Mouse (Mus musculus): Measurements from ENCODE around the gene 4430402I18Rik.

The 4430402I18Rik gene

DNA sequence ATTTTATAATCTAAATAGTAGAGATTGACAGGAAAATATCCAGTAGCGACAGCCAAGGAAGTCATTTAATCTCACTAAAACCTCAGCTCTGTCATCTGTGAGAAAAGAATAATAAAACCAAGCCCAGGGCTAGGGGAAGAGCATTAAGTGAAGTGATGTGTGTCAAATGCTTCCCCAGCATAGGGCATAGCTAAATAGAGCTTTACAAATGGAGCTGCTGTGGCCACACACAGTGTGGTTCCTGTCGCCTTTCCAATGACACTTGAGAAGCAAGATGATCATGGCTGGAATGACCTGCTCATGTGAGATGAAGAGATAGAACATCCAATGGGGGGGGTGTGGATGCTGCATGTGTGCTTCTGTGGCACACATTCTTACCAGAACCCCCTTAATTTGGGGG, 65.5 kb downstream of the 4430402I18Rik start:
- no peak for DNase-seq (ENCODE audit: extremely low read depth, low read depth)

DNA sequence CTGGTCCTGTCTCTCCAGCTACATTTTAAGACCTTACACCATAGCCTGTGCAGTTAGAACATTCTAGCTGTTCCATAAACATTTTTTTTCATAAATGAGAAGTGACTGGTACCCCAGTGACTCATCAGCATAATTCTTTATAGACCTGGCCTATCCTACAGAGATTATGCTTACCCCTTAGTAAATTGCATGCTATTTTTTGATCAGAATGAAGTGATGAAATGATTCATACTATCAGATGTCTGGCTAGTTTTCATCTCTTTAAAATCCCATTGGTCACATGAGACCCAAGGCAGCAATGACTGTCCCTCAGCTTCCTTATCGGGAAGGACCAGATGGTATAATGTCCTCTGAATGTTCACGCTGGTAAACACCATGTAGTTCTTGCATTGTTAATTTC, 66.8 kb downstream of the 4430402I18Rik start:
- DNase-seq (ENCODE audit: extremely low read depth, low read depth): no peak

DNA sequence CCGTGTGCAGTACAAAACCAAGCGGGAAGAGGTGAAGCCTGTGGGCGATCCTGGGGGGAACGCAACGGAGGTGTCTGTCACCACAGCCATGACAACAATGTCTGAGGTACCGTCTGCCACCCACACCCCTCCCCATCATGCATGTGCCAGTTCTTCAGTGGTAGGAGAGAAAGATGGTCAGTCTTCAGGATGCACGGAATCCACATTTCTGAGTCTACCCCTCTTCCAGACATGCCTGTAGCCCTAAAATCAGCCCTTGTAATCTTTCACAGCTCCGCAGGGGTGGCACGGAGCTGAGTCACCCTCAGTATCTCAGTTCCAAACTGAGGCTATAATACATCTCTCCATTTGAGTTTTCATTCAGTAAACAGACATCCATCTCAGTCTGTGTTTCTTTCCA, 70.1 kb downstream of the 4430402I18Rik start:
- no peak for DNase-seq (ENCODE audit: extremely low read depth, low read depth)

DNA sequence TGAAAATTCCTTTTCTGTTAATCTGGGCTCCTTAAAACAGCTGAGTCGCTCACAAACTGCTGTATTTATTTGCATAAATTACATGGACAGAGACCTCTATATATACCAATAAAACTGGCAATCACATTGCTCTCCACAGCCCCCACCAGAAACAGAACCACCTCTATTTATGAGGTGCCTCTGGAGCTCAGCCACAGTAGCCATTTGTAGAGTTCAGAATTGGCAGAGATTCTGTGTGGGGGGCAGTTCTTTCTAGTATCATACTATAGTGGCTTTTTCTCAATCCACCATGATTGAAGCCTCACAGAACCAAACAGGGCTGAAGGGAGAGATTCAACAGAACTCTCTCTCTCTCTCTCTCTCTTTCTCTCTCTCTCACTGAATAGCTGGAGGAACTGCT, 71.0 kb downstream of the 4430402I18Rik start:
- DNase-seq (ENCODE audit: extremely low read depth, low read depth): no peak

DNA sequence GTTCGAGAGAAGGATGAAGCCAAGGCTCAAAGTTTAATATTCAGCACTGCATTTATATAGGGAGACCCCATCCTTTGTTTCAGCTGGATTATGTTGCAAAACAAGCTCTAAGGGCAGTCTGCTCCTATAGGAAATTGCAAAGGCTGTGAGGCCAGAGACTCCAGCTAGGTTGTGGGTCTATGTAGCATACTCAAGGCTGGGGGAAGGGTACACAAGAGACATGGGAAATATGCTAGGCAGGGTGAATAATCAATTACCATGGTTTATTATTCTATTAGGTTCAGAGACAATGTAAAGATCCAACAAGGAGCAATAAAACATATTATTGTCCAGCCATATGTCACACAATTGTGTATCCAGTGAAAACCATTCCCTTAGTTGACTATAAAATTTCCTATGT, 75.7 kb downstream of the 4430402I18Rik start:
- no peak for DNase-seq (ENCODE audit: extremely low read depth, low read depth)

DNA sequence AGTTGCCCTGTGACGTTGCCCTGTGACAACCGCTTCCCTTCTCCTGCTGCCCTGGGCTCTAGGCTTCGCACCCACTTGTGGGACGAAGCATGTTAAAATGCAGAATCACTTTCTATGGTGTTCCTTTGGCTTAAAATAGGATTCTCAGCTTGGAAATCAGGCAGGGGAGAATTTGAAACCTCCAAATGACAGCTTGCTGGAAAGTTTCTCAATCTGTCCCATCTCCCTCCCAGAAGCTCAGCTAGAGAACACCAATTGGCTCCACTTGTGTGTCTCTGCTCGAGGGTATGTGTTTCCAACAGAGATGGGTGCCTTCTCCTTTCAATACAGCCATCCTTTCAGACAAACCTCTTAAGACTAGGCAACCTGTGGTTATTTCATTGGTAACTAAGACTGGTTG, 76.4 kb downstream of the 4430402I18Rik start:
- DNase-seq (ENCODE audit: extremely low read depth, low read depth): no peak

DNA sequence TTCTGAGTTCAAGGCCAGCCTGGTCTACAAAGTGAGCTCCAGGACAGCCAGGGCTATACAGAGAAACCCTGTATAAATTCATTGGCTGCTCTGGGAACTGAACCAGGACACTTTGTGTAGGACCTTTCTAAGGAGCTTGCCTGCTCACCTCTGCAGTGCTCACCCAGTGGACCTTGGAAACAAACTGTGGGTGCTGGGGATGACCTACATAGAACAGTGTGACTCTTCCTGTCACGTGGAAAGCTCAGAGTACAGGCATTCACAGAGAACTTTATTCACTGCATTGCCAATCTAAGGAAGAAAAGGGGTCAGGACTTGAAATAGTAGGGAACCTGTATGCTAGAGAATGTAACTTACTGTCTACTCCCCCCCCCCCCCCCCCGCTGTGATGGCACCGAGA, 78.3 kb downstream of the 4430402I18Rik start:
- no peak for DNase-seq (ENCODE audit: extremely low read depth, low read depth)

DNA sequence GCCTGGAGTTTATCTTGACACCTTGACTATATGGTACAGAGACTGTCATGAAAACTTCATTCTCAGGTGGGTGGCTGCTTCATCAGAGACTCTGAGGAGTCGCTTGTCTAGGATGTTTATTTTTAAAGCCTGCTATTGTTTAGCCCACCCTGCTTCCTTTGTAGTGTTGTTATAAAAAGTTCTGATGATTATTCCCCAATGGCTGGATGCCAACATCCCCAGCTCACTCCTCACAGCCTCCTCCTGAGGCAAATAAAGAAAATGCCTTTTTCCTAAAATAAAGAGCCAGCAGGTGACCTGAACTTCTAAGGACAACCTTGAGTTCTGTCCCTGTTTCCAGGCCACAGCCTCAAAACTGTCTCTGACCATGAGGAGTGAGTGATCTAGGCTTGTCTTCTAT, 79.1 kb downstream of the 4430402I18Rik start:
- no peak for DNase-seq (ENCODE audit: extremely low read depth, low read depth)

DNA sequence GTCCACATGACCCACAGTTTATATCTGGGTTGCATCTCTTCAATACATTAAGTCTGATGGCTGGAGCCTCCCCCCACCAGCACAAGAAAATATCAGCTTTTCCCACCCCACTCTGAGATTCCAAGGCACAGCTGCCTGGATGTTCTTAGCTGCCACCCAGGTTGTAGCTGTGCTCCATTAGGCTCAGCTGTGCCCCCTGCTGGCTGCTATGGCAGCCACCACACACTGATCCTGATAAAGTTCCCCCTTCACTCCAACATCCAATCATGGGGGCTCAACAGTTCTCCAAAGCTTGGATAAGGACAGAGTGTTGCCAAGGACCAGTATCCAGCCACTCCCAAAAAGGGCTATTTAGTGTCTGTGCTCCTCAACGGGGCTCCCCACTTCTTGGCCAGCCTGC, 84.5 kb downstream of the 4430402I18Rik start:
- peak; percentile 6 for DNase-seq (ENCODE audit: extremely low read depth, low read depth)

DNA sequence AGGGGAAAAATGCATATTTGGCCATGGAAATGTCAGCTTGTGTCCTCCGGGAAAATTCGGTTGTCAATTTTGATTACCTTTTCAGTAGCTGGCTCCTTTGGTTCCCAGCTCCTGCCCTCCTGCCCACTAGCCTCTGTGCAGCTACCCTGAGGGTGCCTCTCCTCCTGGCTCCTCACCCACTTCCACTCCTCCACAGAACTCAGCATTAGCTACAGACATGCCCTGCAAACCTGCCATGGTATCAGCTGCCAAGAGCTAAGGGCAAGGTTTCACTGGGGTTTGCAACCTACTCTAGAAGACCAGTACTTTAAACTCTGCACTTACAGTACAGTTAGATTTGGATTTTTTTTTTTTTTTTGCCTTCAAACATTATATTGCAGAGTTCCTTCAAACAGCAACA, 88.1 kb downstream of the 4430402I18Rik start:
- no peak for DNase-seq (ENCODE audit: extremely low read depth, low read depth)

DNA sequence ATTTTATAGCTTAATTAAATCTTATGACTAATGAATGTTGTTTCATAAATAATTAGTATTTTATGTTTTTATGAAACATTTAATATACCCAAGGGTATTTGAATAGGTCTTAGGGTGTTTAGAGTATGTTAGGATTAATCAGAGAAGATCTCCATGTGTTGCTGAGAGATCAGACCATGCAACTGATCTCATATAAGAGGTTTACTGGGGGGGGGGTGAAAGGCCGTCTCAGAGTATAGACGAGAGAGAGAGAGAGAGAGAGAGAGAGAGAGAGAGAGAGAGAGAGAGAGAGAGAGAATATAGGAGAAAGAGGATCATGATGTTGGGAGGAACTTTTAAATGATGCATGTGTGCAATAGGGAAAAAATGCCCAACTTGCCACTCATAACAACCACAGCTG, 97.2 kb downstream of the 4430402I18Rik start:
- DNase-seq (ENCODE audit: extremely low read depth, low read depth): no peak

DNA sequence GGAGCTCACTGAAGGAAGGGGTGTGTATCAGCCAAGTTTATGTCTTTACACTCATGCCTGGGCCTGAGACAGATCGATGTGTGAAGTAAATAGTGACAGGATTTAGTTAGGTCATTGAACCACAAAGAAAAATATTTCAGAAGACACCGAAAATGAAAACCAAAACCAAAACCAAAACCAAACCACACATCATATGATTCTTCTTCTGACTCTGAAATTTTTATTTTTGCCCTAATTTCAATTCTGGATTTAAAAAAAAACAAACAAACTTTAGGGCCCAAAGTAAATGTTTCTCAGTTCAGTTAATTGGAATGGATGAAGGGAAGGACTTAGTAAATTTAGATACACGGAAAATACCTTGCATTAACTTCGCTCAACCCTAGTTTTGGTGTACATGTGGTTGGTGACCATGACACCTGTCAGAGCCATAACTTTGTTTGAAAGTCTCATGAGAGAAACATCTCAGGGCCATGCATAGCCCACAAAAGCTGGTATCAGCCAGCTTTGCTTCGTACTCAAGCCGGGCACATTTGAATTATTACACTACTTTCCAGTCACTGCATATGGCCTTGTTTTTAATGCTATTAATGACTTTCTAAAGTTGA, 98.2 kb downstream of the 4430402I18Rik start:
- no peak for DNase-seq (ENCODE audit: extremely low read depth, low read depth)

DNA sequence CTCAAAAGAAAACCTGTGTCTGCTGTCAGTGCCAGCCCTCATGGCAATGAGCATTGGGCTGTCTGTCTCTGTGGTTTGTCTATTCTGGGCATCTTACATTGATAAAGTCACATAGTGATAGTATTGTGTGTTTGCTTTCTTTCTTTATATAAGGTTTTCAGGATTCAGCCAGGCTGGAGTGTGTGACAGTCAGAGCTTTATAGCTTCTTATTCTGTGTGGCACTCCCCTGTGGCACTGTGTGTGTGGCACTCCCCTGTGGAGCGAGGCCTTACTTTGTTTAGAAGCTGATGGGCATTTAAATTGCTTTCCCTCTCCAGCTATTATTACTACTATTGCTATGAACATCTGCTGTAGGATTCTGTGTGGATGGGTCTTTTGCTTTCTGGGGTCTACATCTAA, 102.1 kb downstream of the 4430402I18Rik start:
- DNase-seq (ENCODE audit: extremely low read depth, low read depth): no peak

DNA sequence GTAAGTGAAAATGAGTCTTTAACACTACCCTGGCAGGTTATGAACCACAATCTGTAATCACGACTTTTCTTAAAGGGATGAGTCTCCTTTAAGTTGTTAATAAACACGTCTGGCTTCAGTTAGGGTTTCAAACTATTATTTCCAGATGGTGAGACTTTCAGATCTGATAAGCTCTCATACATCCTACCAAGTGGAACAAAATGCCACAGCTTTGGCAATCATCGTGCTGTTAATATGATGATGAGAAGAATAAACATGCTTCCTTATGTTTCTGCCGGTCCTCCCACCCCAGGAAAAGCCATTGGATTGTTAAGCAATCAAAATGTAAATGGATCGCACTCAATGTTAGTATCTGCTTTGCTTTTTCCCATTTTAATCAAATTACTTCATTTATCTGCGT, 102.6 kb downstream of the 4430402I18Rik start:
- no peak for DNase-seq (ENCODE audit: extremely low read depth, low read depth)

DNA sequence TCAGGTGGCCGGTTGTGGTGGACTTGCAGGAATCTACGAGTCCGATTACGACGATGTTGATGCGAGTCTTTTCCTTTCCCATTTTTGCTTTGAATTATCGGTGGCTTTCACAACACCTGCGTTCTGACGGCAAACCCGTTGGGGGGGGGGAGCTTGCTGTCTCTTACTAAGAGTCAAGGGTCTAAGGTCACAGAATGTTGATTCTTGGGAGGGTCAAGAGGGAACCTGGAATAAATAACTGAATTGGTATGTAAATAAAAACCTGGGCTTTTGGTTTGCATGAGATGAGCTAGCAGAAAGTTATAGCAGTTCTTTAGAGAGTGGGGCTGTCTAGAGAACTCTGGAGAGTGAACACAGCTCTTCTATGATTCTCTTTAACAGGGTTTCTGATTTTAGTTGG, 104.0 kb downstream of the 4430402I18Rik start:
- no peak for DNase-seq (ENCODE audit: extremely low read depth, low read depth)

DNA sequence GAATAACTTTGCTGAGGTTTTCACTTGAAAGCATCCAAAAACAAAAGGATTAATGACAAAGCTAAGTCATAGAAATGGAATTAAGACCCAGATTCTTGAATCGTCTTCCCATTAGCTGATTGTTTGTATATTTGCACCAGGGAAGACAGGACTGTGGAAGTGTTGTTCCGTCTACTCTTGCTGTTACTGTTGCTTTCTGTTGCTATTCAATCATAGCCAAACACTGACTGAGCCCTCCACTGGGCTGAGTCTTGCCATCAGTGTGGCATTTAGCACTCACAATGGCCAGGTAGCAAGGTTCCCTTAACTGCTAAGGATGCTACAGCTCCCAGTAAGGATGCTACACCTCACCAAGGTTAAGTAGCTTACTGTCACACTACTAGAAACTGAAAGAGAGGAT, 107.4 kb downstream of the 4430402I18Rik start:
- DNase-seq (ENCODE audit: extremely low read depth, low read depth): no peak

DNA sequence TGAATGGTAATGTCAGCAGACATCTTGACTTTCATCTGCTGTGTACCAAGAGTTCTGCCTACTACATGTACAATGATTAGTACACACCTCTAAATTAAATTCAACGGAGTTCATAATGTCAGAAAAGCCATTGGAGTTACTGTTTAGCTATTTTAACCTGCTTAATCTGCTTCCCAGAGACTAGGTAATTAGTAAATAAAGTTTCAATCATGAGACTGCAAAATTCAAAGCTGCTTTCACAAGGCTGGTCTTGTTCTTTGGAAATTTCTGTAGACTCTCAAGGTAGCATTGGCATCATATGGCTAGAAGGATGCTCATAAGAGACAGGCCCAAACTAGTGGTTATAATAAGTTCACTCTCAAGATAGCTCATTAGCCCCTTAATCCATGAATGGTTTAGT, 112.8 kb downstream of the 4430402I18Rik start:
- no peak for DNase-seq (ENCODE audit: extremely low read depth, low read depth)

DNA sequence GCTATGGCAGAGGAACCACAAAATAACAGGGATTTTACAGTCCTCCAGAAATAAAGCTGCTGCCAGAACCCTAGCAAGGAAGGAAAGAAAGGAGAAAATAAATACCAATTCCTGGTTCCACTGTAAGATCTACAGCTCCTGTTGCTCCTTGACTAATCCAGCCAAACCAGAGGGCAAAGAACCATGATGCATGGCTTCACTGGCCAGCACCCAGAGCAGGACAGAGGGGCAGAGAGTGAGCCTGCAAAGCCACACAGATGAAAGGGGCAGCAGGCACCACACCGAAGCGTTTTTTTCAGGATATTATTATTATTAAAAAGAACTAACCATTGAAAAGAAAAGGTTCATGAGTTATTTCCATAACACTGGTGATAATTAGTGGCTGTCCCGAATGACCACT, 115.6 kb downstream of the 4430402I18Rik start:
- no peak for DNase-seq (ENCODE audit: extremely low read depth, low read depth)

DNA sequence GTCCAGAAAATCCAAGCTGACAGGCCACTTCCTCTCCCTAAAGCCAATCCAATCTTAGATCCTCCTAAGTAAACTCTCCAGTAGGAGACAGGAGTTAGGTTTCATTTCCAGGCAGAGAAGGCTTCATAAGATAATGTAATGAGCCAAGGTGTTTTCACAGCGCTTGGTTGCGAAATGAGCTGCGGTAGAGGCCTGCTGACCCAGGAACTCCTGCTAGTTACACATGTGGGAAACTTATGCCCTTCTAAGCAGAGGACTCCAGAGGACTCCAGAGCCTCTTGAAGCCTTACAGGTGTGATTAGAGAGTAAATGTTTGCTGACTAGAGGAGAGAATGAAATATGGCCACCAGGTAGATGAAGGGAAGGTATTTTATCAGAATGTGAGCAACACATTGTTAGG, 117.1 kb downstream of the 4430402I18Rik start:
- no peak for DNase-seq (ENCODE audit: extremely low read depth, low read depth)

DNA sequence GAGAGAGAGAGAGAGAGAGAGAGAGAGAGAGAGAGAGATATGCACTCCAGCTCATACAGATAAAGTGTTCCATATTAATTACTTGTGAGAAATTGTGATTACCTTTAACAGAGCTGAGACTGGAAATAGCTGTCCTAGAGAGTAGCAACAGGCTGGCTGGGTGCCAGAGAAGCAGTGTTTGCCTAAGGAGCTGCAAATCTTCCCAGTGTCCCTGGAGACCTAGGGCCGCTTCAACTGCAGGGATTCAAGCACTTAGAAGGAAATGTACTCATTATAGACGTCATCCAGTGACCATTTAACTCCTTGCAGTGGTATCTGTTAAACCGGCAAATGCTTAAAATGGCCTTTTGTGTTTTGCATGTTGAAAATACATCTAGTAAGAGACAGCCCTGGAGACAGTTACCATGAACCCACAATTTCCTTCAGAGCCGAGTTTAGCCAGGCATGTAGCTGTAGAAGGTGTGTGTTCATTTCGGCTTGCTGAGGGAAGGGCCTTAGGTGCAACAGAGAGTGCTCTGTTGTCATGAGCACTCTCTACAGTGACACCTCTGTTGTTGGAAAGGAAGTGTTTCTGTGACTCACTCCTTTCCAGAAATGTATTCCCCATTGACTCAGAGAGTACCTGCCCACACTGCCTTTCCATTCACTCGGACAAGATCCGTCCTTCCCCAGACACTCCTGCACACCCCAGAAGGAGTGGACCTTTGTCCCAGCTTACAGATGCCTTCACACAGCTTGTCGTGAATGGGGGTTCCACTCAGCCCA, 122.5 kb downstream of the 4430402I18Rik start:
- no peak for DNase-seq (ENCODE audit: extremely low read depth, low read depth)

Data from MEL-GATA-1-ER (cell line).